Mouse (Mus musculus) kidney, adult 2 months (tissue): ENCODE results near the gene Zyx. TPM values are rescaled to one million over a fixed set of nuclear protein-coding genes. Genes with fewer than 3 reads are reported as not detected.

Experiments used
- DNase-seq: peaks from one replicate; pipeline ENCODE4 v3.0.0; 2021
- H3K27ac ChIP-seq: fragments of 200-500 bp; 2 replicates; pipeline ENCODE4 v1.5.1; 2012; ENCODE audit warnings: low read depth, low read length, control low read depth, inconsistent platforms; ENCODE audit not compliant: insufficient read depth
- H3K27me3 ChIP-seq: fragments of 200-500 bp; replicated peaks from 2 replicates; pipeline ENCODE4 v1.6.1; 2012; ENCODE audit warnings: mild to moderate bottlenecking, moderate library complexity, low read length, inconsistent platforms; ENCODE audit not compliant: control insufficient read depth, insufficient read depth
- H3K36me3 ChIP-seq: fragments of 200-500 bp; 2 replicates; pipeline ENCODE4 v1.6.1; 2012; ENCODE audit warnings: mild to moderate bottlenecking, moderate library complexity, low read length, inconsistent platforms; ENCODE audit not compliant: control insufficient read depth, insufficient read depth
- H3K4me1 ChIP-seq: fragments of 200-500 bp; 2 replicates; pipeline ENCODE4 v1.6.1; 2011; ENCODE audit warnings: low read length; ENCODE audit not compliant: control insufficient read depth, insufficient read depth
- H3K4me3 ChIP-seq: fragments of 200-500 bp; 2 replicates; pipeline ENCODE4 v1.5.1; 2011; ENCODE audit warnings: mild to moderate bottlenecking, low read depth, low read length, control low read depth; ENCODE audit not compliant: insufficient read depth
- CTCF ChIP-seq: fragments of 200-500 bp; conservative IDR thresholded peaks from 2 replicates; pipeline ENCODE4 v1.5.1; 2011; ENCODE audit warnings: low read depth, mild to moderate bottlenecking, control low read depth, low read length, moderate library complexity, mixed read lengths; ENCODE audit not compliant: insufficient read depth, insufficient read length
- POLR2A ChIP-seq: fragments of 200-500 bp; IDR thresholded peaks from one replicate; pipeline ENCODE4 v1.6.1; 2011; ENCODE audit warnings: low read depth, low read length, control low read depth
- WGBS: fragments of 180-500 bp; shearing (Covaris S2); methylation state at CpG from one replicate; pipeline ENCODE4 v1.1.7; 2018; 5-methylcytosine and 5-hydroxymethylcytosine counted together
- polyA plus RNA-seq: library from polyadenylated mRNA; depleted of rRNA; stranded (reverse); fragments of >200 nt; gene quantifications from 2 replicates; pipeline ENCODE4 v1.2.3, GENCODE M21; 2012

Zyx gene
- polyA plus RNA-seq, 1 experiment, result 90.0 TPM

- Histone ChIP-seq H3K36me3 (no peaks in the 10 kb centered on the region), H3K4me3 (peak overlapping the region; percentile 22; the same call in 1 of the 2 replicates), H3K27ac (no peak overlapping the region), H3K27me3 (no peaks in the 10 kb centered on the region), H3K4me1 (peaks cover 20% of the 10 kb centered on the region)
- WGBS, result 43% methylated on average over 7 of the region's 7 CpGs
- DNase-seq, result peak; percentile 28
- TF ChIP-seq CTCF, result no peak
- TF ChIP-seq POLR2A, result no peak
Observed at GRCm38 (mm10) chr6:42373669-42374430, 24.4 kb downstream of the Zyx start.

- H3K36me3 ChIP-seq, result no peaks in the 10 kb centered on the region
- no peak overlapping the region for H3K27ac ChIP-seq
- TF ChIP-seq POLR2A (no peak), CTCF (no peak)
- H3K27me3 ChIP-seq, result no peaks in the 10 kb centered on the region
- no peak overlapping the region for H3K4me3 ChIP-seq
- no peak for DNase-seq
- peaks cover 19% of the 10 kb centered on the region for H3K4me1 ChIP-seq
- 85% methylated on average over 4 of the region's 4 CpGs for WGBS
Observed at GRCm38 (mm10) chr6:42374701-42375100, 25.3 kb downstream of the Zyx start.

GRCm38 (mm10) chr6:42375131-42375530 lies 25.7 kb downstream of the Zyx start:
- DNase-seq, result no peak
- Histone ChIP-seq H3K27ac (no peak overlapping the region), H3K4me1 (peaks cover 17% of the 10 kb centered on the region), H3K36me3 (no peaks in the 10 kb centered on the region), H3K4me3 (no peak overlapping the region), H3K27me3 (no peaks in the 10 kb centered on the region)
- 68% methylated on average over 2 of the region's 2 CpGs for WGBS
- TF ChIP-seq POLR2A (no peak), CTCF (no peak)

- Histone ChIP-seq H3K27ac (no peak overlapping the region), H3K36me3 (no peaks in the 10 kb centered on the region), H3K27me3 (no peaks in the 10 kb centered on the region), H3K4me3 (no peak overlapping the region), H3K4me1 (peaks cover 10% of the 10 kb centered on the region)
- 54% methylated on average over 4 of the region's 4 CpGs for WGBS
- no peak for DNase-seq
- TF ChIP-seq POLR2A (no peak), CTCF (no peak)
Observed at GRCm38 (mm10) chr6:42376016-42376415, 26.6 kb downstream of the Zyx start.

GRCm38 (mm10) chr6:42376504-42377019 lies 27.1 kb downstream of the Zyx start:
- H3K27ac ChIP-seq, result no peak overlapping the region
- no peaks in the 10 kb centered on the region for H3K27me3 ChIP-seq
- H3K4me3 ChIP-seq, result no peak overlapping the region
- TF ChIP-seq CTCF, result no peak
- no peak for TF ChIP-seq POLR2A
- H3K36me3 ChIP-seq, result no peaks in the 10 kb centered on the region
- peaks cover 10% of the 10 kb centered on the region for H3K4me1 ChIP-seq
- DNase-seq, result no peak
- WGBS, result 73% methylated on average over 6 of the region's 6 CpGs

- H3K27me3 ChIP-seq, result no peaks in the 10 kb centered on the region
- DNase-seq, result no peak
- H3K4me1 ChIP-seq, result peaks cover 10% of the 10 kb centered on the region
- H3K27ac ChIP-seq, result no peak overlapping the region
- no peak overlapping the region for H3K4me3 ChIP-seq
- TF ChIP-seq POLR2A, result no peak
- TF ChIP-seq CTCF, result no peak
- no peaks in the 10 kb centered on the region for H3K36me3 ChIP-seq
- WGBS, result 88% methylated on average over 5 of the region's 5 CpGs
Observed at GRCm38 (mm10) chr6:42377280-42377679, 27.9 kb downstream of the Zyx start.

GRCm38 (mm10) chr6:42379551-42379950 lies 30.1 kb downstream of the Zyx start:
- peaks cover 4% of the 10 kb centered on the region; the same call in 1 of the 2 replicates for H3K4me1 ChIP-seq
- H3K4me3 ChIP-seq, result no peak overlapping the region
- DNase-seq, result no peak
- 79% methylated on average over 3 of the region's 3 CpGs for WGBS
- H3K27me3 ChIP-seq, result no peaks in the 10 kb centered on the region
- no peak overlapping the region for H3K27ac ChIP-seq
- TF ChIP-seq POLR2A (no peak), CTCF (no peak)
- no peaks in the 10 kb centered on the region for H3K36me3 ChIP-seq
